Mouse (Mus musculus) embryonic fibroblast, embryonic 13.5 days (primary cell): ENCODE data around the gene Hoxa3.

Source experiments
- CTCF ChIP-seq: IDR thresholded peaks from 2 replicates; pipeline ENCODE4 v1.5.1; 2011; ENCODE audit warnings: mild to moderate bottlenecking, control low read depth, low read length, moderate library complexity, borderline replicate concordance; ENCODE audit not compliant: insufficient read depth
- POLR2A ChIP-seq: IDR thresholded peaks from 2 replicates; pipeline ENCODE4 v1.6.1; 2011; ENCODE audit warnings: low read depth, mild to moderate bottlenecking, control low read depth, low read length, moderate library complexity

- TF ChIP-seq CTCF, result no peak
- no peak for TF ChIP-seq POLR2A
These were observed 12.9 kb downstream of the Hoxa3 start for GRCm38 (mm10) chr6:52200073-52200750.
